Mouse (Mus musculus) ovary, postnatal 10 days (tissue): ENCODE data around the gene Cavin1.

Source experiments
- DNase-seq: peaks from one replicate; pipeline ENCODE4 v3.0.0; 2022; ENCODE audit warnings: low spot score

Gene Cavin1

GRCm38 (mm10) chr11:100981236-100981635 lies 10.5 kb upstream of the Cavin1 start:
- no peak for DNase-seq

- DNase-seq, result no peak
These were observed 9.8 kb upstream of the Cavin1 start for GRCm38 (mm10) chr11:100980438-100980837.

- no peak for DNase-seq
These were observed 9.2 kb upstream of the Cavin1 start for GRCm38 (mm10) chr11:100979887-100980286.

GRCm38 (mm10) chr11:100975241-100975640 lies 4.6 kb upstream of the Cavin1 start:
- no peak for DNase-seq

- DNase-seq, result no peak
These were observed 3.8 kb upstream of the Cavin1 start for GRCm38 (mm10) chr11:100974381-100974970.

- no peak for DNase-seq
These were observed 2.6 kb upstream of the Cavin1 start for GRCm38 (mm10) chr11:100973245-100973644.

GRCm38 (mm10) chr11:100971455-100971854 lies 768 bp upstream of the Cavin1 start:
- DNase-seq, result no peak

GRCm38 (mm10) chr11:100969744-100970556 lies 737 bp downstream of the Cavin1 start:
- no peak for DNase-seq

GRCm38 (mm10) chr11:100969189-100969743 lies 1.4 kb downstream of the Cavin1 start:
- DNase-seq, result no peak

- DNase-seq, result no peak
These were observed 2.2 kb downstream of the Cavin1 start for GRCm38 (mm10) chr11:100968501-100968900.

GRCm38 (mm10) chr11:100967881-100968420 lies 2.7 kb downstream of the Cavin1 start:
- no peak for DNase-seq

GRCm38 (mm10) chr11:100967376-100967775 lies 3.3 kb downstream of the Cavin1 start:
- no peak for DNase-seq

GRCm38 (mm10) chr11:100965760-100966159 lies 4.9 kb downstream of the Cavin1 start:
- DNase-seq, result no peak

GRCm38 (mm10) chr11:100964901-100965542 lies 5.7 kb downstream of the Cavin1 start:
- no peak for DNase-seq

GRCm38 (mm10) chr11:100964180-100964579 lies 6.5 kb downstream of the Cavin1 start:
- no peak for DNase-seq

GRCm38 (mm10) chr11:100963647-100964046 lies 7.0 kb downstream of the Cavin1 start:
- DNase-seq, result no peak

- DNase-seq, result no peak
These were observed 8.2 kb downstream of the Cavin1 start for GRCm38 (mm10) chr11:100962371-100962911.

- DNase-seq, result no peak
These were observed 10.1 kb downstream of the Cavin1 start for GRCm38 (mm10) chr11:100960540-100960939.

- no peak for DNase-seq
These were observed 10.9 kb downstream of the Cavin1 start for GRCm38 (mm10) chr11:100959826-100960225.

- no peak for DNase-seq
These were observed 11.2 kb downstream of the Cavin1 start for GRCm38 (mm10) chr11:100959464-100959810.

GRCm38 (mm10) chr11:100958613-100959463 lies 11.8 kb downstream of the Cavin1 start:
- DNase-seq, result no peak
